Mouse (Mus musculus) CH12.LX (cell line): Measurements from ENCODE around the gene Scd2. TPM values are rescaled to one million over a fixed set of nuclear protein-coding genes. Genes with fewer than 3 reads are reported as not detected.

Experiments
- DNase-seq: peaks from one replicate; pipeline ENCODE4 v3.0.0-alpha.2; 2013; ENCODE audit errors: extremely low read depth
- H3K27ac ChIP-seq: 2 replicates; pipeline ENCODE4 v1.5.1; 2012; ENCODE audit warnings: low read depth, mild to moderate bottlenecking, control low read depth, moderate library complexity; ENCODE audit not compliant: insufficient read depth
- H3K27me3 ChIP-seq: replicated peaks from 2 replicates; pipeline ENCODE3; 2012; ENCODE audit warnings: inconsistent platforms
- H3K36me3 ChIP-seq, 2 experiments: replicated peaks in 1 of 2; 2 replicates each; pipeline versions ENCODE3 to v1.6.1; 2012; ENCODE audit warnings: inconsistent platforms in 1 of 2, low read length in 1 of 2, mild to moderate bottlenecking in 1 of 2, mixed read lengths in 1 of 2, moderate library complexity in 1 of 2; ENCODE audit not compliant: control insufficient read depth in 1 of 2, insufficient read depth in 1 of 2
- H3K4me1 ChIP-seq, 2 experiments: 2 replicates each; pipeline ENCODE4 v1.6.1; 2012; ENCODE audit warnings: inconsistent platforms in 1 of 2, moderate library complexity in 1 of 2; ENCODE audit not compliant: insufficient read depth in 2 of 2, control insufficient read depth in 1 of 2
- H3K4me2 ChIP-seq: 2 replicates; pipeline ENCODE4 v1.6.1; 2012; ENCODE audit warnings: low read depth, mild to moderate bottlenecking, control low read depth; ENCODE audit not compliant: poor library complexity, insufficient read depth, severe bottlenecking
- H3K4me3 ChIP-seq, 3 experiments: fragments of 150-350 bp in 1 of 3; sonication (generic) in 1 of 3; replicated peaks in 1 of 3; 2 replicates each; pipeline versions ENCODE3 to v1.5.1; 2011 to 2012; ENCODE audit warnings: low read depth in 2 of 3, low read length in 2 of 3, mild to moderate bottlenecking in 2 of 3, moderate library complexity in 2 of 3, control low read depth in 1 of 3, improper control_type of control experiment in 1 of 3, inconsistent platforms in 1 of 3, mixed read lengths in 1 of 3; ENCODE audit not compliant: poor library complexity in 1 of 3
- H3K79me2 ChIP-seq: replicated peaks from 2 replicates; pipeline ENCODE4 v1.6.1; 2012; ENCODE audit warnings: mild to moderate bottlenecking, moderate library complexity; ENCODE audit not compliant: control insufficient read depth, poor library complexity, insufficient read depth, severe bottlenecking; ENCODE audit errors: extremely low read depth
- H3K9ac ChIP-seq: 2 replicates; pipeline ENCODE4 v1.6.1; 2012; ENCODE audit warnings: low read depth, mild to moderate bottlenecking, control low read depth, moderate library complexity; ENCODE audit not compliant: insufficient read depth
- H3K9me3 ChIP-seq: replicated peaks from 2 replicates; pipeline ENCODE3; 2012; ENCODE audit warnings: low read length, inconsistent platforms, mixed read lengths
- CHD1 ChIP-seq: IDR thresholded peaks from 2 replicates; pipeline ENCODE4 v1.6.1; 2012; ENCODE audit warnings: low read depth, low read length, improper control_type of control experiment, inconsistent platforms
- CTCF ChIP-seq, 2 experiments: IDR thresholded peaks in 1 of 2; conservative IDR thresholded peaks in 1 of 2; 2 replicates each; pipeline ENCODE4 v1.5.1; 2011 to 2012; ENCODE audit warnings: low read depth in 2 of 2, low read length in 2 of 2, improper control_type of control experiment in 1 of 2, inconsistent platforms in 1 of 2, mild to moderate bottlenecking in 1 of 2, moderate library complexity in 1 of 2
- E2F4 ChIP-seq: IDR thresholded peaks from 2 replicates; pipeline ENCODE4 v1.6.1; 2011; ENCODE audit warnings: low read depth, low read length, improper control_type of control experiment; ENCODE audit not compliant: insufficient replicate concordance
- ELF1 ChIP-seq: IDR thresholded peaks from 2 replicates; pipeline ENCODE4 v1.6.1; 2014; ENCODE audit warnings: low read depth, mild to moderate bottlenecking, inconsistent platforms, low read length, improper control_type of control experiment
- EP300 ChIP-seq: IDR thresholded peaks from 2 replicates; pipeline ENCODE4 v1.6.1; 2011; ENCODE audit warnings: low read length, improper control_type of control experiment
- ETS1 ChIP-seq: conservative IDR thresholded peaks from 2 replicates; pipeline ENCODE4 v1.6.1; 2012; ENCODE audit warnings: low read depth, mild to moderate bottlenecking, inconsistent platforms, low read length, improper control_type of control experiment, moderate library complexity
- HCFC1 ChIP-seq: IDR thresholded peaks from 2 replicates; pipeline ENCODE4 v1.6.1; 2012; ENCODE audit warnings: low read depth, mild to moderate bottlenecking, inconsistent platforms, low read length, improper control_type of control experiment
- IRF4 ChIP-seq: IDR thresholded peaks from 2 replicates; pipeline ENCODE4 v1.6.1; 2014; ENCODE audit warnings: low read depth, mild to moderate bottlenecking, inconsistent platforms, low read length, improper control_type of control experiment
- JUN ChIP-seq: IDR thresholded peaks from 2 replicates; pipeline ENCODE4 v1.6.1; 2011; ENCODE audit warnings: low read depth, mild to moderate bottlenecking, low read length, improper control_type of control experiment, moderate library complexity; ENCODE audit not compliant: insufficient read depth
- JUND ChIP-seq: conservative IDR thresholded peaks from 2 replicates; pipeline ENCODE4 v1.6.1; 2011; ENCODE audit warnings: low read depth, low read length, improper control_type of control experiment
- MAFK ChIP-seq: IDR thresholded peaks from 2 replicates; pipeline ENCODE4 v1.6.1; 2011; ENCODE audit warnings: low read length, improper control_type of control experiment; ENCODE audit not compliant: insufficient replicate concordance
- MAX ChIP-seq: IDR thresholded peaks from 2 replicates; pipeline ENCODE4 v1.6.1; 2011; ENCODE audit warnings: low read length, improper control_type of control experiment
- MAZ ChIP-seq: IDR thresholded peaks from 2 replicates; pipeline ENCODE4 v1.6.1; 2012; ENCODE audit warnings: low read depth, mild to moderate bottlenecking, inconsistent platforms, low read length, improper control_type of control experiment, moderate library complexity
- MEF2A ChIP-seq: IDR thresholded peaks from 2 replicates; pipeline ENCODE4 v1.6.1; 2014; ENCODE audit warnings: low read depth, mild to moderate bottlenecking, inconsistent platforms, low read length, improper control_type of control experiment, borderline replicate concordance
- MXI1 ChIP-seq: IDR thresholded peaks from 2 replicates; pipeline ENCODE4 v1.6.1; 2011; ENCODE audit warnings: mild to moderate bottlenecking, low read depth, low read length, improper control_type of control experiment
- NELFE ChIP-seq: IDR thresholded peaks from 2 replicates; pipeline ENCODE4 v1.6.1; 2011; ENCODE audit warnings: low read depth, low read length, improper control_type of control experiment
- NRF1 ChIP-seq: IDR thresholded peaks from 2 replicates; pipeline ENCODE4 v1.6.1; 2014; ENCODE audit warnings: low read depth, mild to moderate bottlenecking, inconsistent platforms, low read length, improper control_type of control experiment, moderate library complexity
- PAX5 ChIP-seq: IDR thresholded peaks from 2 replicates; pipeline ENCODE4 v1.6.1; 2012; ENCODE audit warnings: low read length, inconsistent platforms, mixed read lengths
- POLR2A ChIP-seq: IDR thresholded peaks from 2 replicates; pipeline ENCODE4 v1.6.1; 2011; ENCODE audit warnings: low read depth, mild to moderate bottlenecking, improper control_type of control experiment, low read length
- SIN3A ChIP-seq: IDR thresholded peaks from 2 replicates; pipeline ENCODE4 v1.6.1; 2012; ENCODE audit warnings: low read length, improper control_type of control experiment, inconsistent platforms
- TBP ChIP-seq: conservative IDR thresholded peaks from 2 replicates; pipeline ENCODE4 v1.6.1; 2011; ENCODE audit warnings: low read depth, low read length, improper control_type of control experiment
- TCF12 ChIP-seq: IDR thresholded peaks from 2 replicates; pipeline ENCODE4 v1.6.1; 2014; ENCODE audit warnings: low read depth, mild to moderate bottlenecking, inconsistent platforms, low read length, improper control_type of control experiment
- UBTF ChIP-seq: IDR thresholded peaks from 2 replicates; pipeline ENCODE4 v1.6.1; 2012; ENCODE audit warnings: low read depth, mild to moderate bottlenecking, inconsistent platforms, low read length, improper control_type of control experiment, moderate library complexity
- USF2 ChIP-seq: conservative IDR thresholded peaks from 2 replicates; pipeline ENCODE4 v1.6.1; 2011; ENCODE audit warnings: low read depth, low read length, improper control_type of control experiment
- ZKSCAN1 ChIP-seq: IDR thresholded peaks from 2 replicates; pipeline ENCODE4 v1.6.1; 2012; ENCODE audit warnings: low read depth, inconsistent platforms, low read length, improper control_type of control experiment, borderline replicate concordance
- ZMIZ1 ChIP-seq: IDR thresholded peaks from 2 replicates; pipeline ENCODE4 v1.6.1; 2012; ENCODE audit warnings: low read depth, mild to moderate bottlenecking, inconsistent platforms, low read length, improper control_type of control experiment
- ZNF384 ChIP-seq: IDR thresholded peaks from 2 replicates; pipeline ENCODE4 v1.6.1; 2012; ENCODE audit warnings: low read depth, low read length, improper control_type of control experiment, inconsistent platforms
- dilution Hi-C: fragments of 300-500 bp; cut with MboI; formaldehyde crosslinking; loops from 2 replicates; pipeline ENCODE4 v1.14.3; 2020; ENCODE audit warnings: low sequenced_read_pairs; ENCODE audit not compliant: extremely low pct_unique_long_range_greater_than_20kb, extremely low pct_ligation_motif_present
- in situ Hi-C: fragments of 300-500 bp; cut with MboI; formaldehyde crosslinking; loops from 3 replicates; pipeline ENCODE4 v1.14.3; 2019; ENCODE audit warnings: low sequenced_read_pairs, low pct_ligation_motif_present, low pct_unique_long_range_greater_than_20kb, mixed read lengths
- polyA plus RNA-seq: library from polyadenylated mRNA; unstranded; fragments of >175 nt; gene quantifications from 2 replicates; pipeline ENCODE4 v1.2.1, GENCODE M21; 2012; ENCODE audit warnings: low read depth; ENCODE audit not compliant: insufficient read length
- total RNA-seq, 2 experiments: library from RNA; depleted of rRNA; stranded (reverse); fragments of 300-350 nt in 1 of 2; fragments of >200 nt in 1 of 2; gene quantifications; 2 replicates each; pipeline ENCODE4 v1.2.3; 2012 to 2014

Gene Scd2
- total and polyA plus RNA-seq, 3 experiments: 205 to 408 (median 212) TPM

GRCm38 (mm10) chr19:44292083-44292482, 1.4 kb upstream of the Scd2 start:
- Histone ChIP-seq H3K9me3 (no peaks in the 10 kb centered on the region), H3K36me3 (peaks cover 18 to 28% of the 10 kb centered on the region in 2 experiments), H3K4me2 (peak overlapping the region; percentile 84), H3K27me3 (no peaks in the 10 kb centered on the region), H3K79me2 (peaks cover 31% of the 10 kb centered on the region)
- TF ChIP-seq MAZ: no peak
- no peak for TF ChIP-seq E2F4
- TF ChIP-seq ZNF384: no peak
- no peak for TF ChIP-seq CHD1
- TF ChIP-seq HCFC1: no peak
- no peak for TF ChIP-seq SIN3A
- TF ChIP-seq MEF2A: no peak
- TF ChIP-seq JUN: no peak
- no peak for TF ChIP-seq JUND
- TF ChIP-seq EP300: no peak
- no peak for TF ChIP-seq UBTF
- TF ChIP-seq NRF1: no peak
- TF ChIP-seq MXI1: no peak
- no peak for TF ChIP-seq PAX5
- no peak for TF ChIP-seq CTCF (conservative IDR thresholded peaks at IDR 0.05 in 1 of 2, IDR thresholded peaks at IDR 0.05 in 1 of 2; ENCODE audit: low read depth in 2 of 2, low read length in 2 of 2)
- no peak for TF ChIP-seq MAX
- no peak for TF ChIP-seq ELF1
- TF ChIP-seq, all 38 proteins: peak for 0
- in situ Hi-C loops (no loop called here), dilution Hi-C loops (no loop called here)
- Histone ChIP-seq H3K9ac (peak overlapping the region; percentile 75; the same call in 1 of the 2 replicates), H3K4me3 (peak overlapping the region in 1 of 3 experiments; percentile 92), H3K27ac (no peak overlapping the region), H3K4me1 (peaks cover 7 to 23% of the 10 kb centered on the region in 2 experiments)
- DNase-seq: no peak

DNA sequence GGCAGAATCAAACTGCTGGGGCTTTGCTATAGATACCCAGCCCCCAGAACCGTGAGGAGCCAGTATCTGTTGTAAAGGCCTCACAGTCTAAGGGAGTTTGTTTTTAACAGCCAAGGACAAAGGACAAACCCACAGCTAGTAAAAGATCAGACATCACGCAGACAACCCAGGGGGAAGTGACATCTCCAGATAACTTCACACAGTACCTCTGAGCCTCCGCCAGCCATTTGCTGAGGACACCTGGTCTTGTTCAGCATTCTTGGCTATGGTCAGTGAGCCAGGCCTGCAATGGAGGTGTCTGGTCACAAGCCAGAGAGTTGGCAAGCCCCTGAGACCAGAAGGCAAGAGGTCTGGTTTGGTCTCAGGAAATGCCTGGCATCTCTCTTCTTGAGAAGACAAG, 991 bp upstream of the Scd2 start:
- H3K4me2 ChIP-seq: peak overlapping the region; percentile 84
- peak overlapping the region; percentile 68 to 92 (median 80) for H3K4me3 ChIP-seq
- H3K9ac ChIP-seq: peak overlapping the region; percentile 75; the same call in 1 of the 2 replicates
- H3K27me3 ChIP-seq: no peaks in the 10 kb centered on the region
- TF ChIP-seq NELFE (no peak), ZMIZ1 (0 out of 2 replicates have a peak, but pooled peaks have one; percentile 17), JUN (no peak), HCFC1 (0 out of 2 replicates have a peak, but pooled peaks have one; percentile 2), E2F4 (no peak), USF2 (no peak), ETS1 (no peak), UBTF (no peak), ZKSCAN1 (no peak), TBP (no peak), MAFK (no peak), ELF1 (no peak), IRF4 (no peak), POLR2A (no peak), TCF12 (no peak), JUND (no peak)
- TF ChIP-seq, all 38 proteins: peak for 2
- dilution Hi-C loops (no loop called here), in situ Hi-C loops (no loop called here)
- Histone ChIP-seq H3K79me2 (peaks cover 35% of the 10 kb centered on the region), H3K27ac (0 out of 2 replicates have a peak overlapping the region, but pooled peaks have one; percentile 59), H3K36me3 (peaks cover 22 to 32% of the 10 kb centered on the region in 2 experiments), H3K9me3 (no peaks in the 10 kb centered on the region), H3K4me1 (peaks cover 7 to 27% of the 10 kb centered on the region in 2 experiments)
- DNase-seq: no peak
